Mouse (Mus musculus): Measurements from ENCODE around the gene Hist2h2ac.
"Not testable (repeated sequence)": the region's sequence is repeated elsewhere in the genome, so short reads cannot be mapped to it uniquely, and the experiment has no call there.

The Hist2h2ac gene

DNA sequence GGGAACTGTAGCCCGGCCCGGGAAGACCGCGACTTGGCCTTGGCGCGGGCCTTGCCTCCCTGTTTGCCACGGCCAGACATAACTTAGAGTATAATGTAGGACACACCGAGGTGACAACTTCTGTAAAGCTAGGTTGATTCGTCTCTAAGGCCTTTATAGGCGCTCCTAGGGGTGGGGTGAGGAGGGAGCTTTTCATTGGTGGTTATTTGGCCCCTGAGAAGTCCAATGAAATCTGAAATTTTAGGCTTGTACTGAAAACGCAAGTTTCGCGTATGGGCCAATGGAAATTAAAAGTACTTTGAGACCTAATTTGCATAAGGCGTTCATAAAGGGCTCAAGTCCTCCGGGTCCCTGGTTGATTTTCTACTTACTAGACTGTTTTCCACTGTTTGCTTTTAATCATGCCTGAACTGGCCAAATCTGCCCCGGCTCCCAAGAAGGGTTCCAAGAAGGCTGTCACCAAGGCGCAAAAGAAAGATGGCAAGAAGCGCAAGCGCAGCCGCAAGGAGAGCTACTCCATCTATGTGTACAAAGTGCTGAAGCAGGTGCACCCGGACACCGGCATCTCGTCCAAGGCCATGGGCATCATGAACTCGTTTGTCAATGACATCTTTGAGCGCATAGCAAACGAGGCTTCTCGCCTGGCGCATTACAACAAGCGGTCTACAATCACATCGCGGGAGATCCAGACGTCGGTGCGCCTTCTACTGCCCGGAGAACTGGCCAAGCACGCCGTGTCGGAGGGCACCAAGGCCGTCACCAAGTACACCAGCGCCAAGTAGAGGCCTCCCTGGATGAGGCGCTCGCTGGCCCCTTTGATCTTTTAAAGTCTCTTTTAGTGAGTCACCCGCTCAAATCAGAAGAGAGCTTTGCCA is at the start of gene Hist2h2ac, which contains the start of gene Hist2h2be:
Gene Hist2h2ac, minus strand, starts transcription at position 116 of the 875 bp plus-strand sequence.
Gene Hist2h2be, plus strand, starts transcription at position 355 of the 875 bp plus-strand sequence.
- peak; percentile 62 for DNase-seq (ENCODE audit: low spot score)

DNA sequence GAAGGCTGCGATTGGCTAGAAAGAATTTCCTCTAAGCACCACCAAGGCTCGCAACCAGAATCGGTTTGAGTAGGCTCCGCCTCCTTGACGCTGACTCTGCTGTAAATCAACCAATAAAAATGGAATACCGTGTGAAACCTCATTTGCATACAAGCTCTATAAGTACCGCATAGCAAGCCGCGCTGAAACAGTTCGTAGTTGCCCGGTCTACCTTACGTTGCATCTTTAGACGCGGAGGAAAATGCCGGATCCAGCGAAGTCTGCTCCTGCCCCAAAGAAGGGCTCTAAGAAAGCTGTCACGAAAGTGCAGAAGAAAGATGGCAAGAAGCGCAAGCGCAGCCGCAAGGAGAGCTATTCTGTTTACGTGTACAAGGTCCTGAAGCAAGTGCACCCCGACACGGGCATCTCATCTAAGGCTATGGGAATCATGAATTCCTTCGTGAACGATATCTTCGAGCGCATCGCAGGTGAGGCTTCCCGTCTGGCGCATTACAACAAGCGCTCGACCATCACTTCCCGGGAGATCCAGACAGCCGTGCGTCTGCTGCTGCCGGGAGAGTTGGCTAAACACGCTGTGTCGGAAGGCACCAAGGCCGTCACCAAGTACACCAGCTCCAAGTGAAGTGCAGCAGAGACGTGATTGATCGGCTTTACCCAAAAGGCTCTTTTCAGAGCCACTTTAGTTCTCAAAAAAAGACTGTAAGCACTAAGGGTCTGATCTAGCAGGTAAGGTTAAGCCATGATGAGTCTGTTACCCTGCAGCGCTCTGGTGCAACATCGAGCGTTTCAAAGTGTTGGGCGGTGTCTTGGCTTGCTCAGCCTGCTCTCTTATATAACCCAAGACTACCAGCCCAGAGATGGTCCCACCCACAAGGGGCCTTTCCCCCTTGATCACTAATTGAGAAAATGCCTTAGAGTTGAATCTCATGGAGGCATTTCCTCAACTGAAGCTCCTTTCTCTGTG is 49.1 kb upstream of the Hist2h2ac start, which contains the start of gene Hist2h2bb:
Gene Hist2h2bb, plus strand, starts transcription at position 242 of the 964 bp plus-strand sequence.
- DNase-seq (ENCODE audit: low spot score), result peak; percentile 63

- not testable (repeated sequence) for DNase-seq (ENCODE audit: low spot score)
Measured at GRCm38 (mm10) chr3:96268776-96269378, 48.2 kb upstream of the Hist2h2ac start.

- DNase-seq (ENCODE audit: low spot score), result peak; percentile 67
Measured at GRCm38 (mm10) chr3:96268051-96268775, 47.5 kb upstream of the Hist2h2ac start, which contains the start of gene Hist2h3b. TSS of gene Hist2h3b (plus strand) at chr3:96268654.

- DNase-seq (ENCODE audit: low spot score), result no peak
Measured at GRCm38 (mm10) chr3:96267541-96267940, 46.9 kb upstream of the Hist2h2ac start.

GRCm38 (mm10) chr3:96266132-96266710 is 45.5 kb upstream of the Hist2h2ac start:
- DNase-seq (ENCODE audit: low spot score), result no peak

DNA sequence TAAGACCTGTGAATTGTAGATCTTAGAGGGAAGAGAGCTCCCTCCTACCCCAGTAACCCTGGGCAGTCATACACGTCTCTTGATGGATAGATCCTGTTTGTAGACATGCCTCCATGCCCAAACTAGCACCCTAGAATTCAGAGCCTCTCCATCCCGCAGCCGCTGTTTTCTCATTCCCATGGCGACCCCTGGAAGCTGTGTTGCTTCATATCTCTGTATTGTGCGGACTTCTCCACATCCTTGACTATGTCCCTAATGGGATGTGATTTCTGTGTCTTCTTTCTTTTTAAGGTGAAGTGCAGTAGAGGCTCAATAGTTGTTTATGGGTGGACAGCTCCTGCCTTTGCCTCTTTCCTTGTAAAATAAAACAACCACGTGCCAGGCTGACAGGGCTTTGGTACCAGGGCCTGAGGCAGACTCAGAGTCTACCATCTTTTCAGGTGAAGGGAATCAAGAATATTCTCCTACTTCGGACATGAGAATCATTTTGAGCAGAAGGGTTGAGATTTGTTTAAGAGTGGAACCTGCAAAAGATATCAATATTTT is 43.8 kb upstream of the Hist2h2ac start:
- no peak for DNase-seq (ENCODE audit: low spot score)

- peak; percentile 44 for DNase-seq (ENCODE audit: low spot score)
Measured at GRCm38 (mm10) chr3:96263558-96264403, 43.1 kb upstream of the Hist2h2ac start.

- DNase-seq (ENCODE audit: low spot score), result peak; percentile 94
Measured at GRCm38 (mm10) chr3:96262979-96263550, 42.4 kb upstream of the Hist2h2ac start, which contains the start of gene Hist2h4. TSS of gene Hist2h4 (minus strand) at chr3:96263311.

GRCm38 (mm10) chr3:96262216-96262875 is 41.7 kb upstream of the Hist2h2ac start:
- DNase-seq (ENCODE audit: low spot score), result peak; percentile 68

DNA sequence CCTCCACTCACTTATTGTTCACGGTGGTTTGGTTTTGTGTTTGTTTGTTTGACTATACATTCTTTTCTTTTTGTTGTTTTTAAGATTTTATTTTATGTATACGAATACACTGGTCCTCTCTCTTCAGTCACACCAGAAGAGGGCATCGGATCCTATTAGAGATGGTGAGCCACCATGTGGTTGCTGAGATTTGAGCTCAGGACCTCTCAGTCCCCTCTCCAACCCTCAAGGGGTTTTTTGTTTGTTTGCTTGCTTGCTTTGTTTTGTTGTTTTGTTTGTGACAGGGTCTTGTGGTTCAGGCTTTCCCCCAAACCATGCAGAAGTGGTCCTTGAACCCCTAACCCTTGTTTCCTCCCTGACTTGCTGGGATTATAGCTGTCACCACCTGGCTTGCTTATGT is 40.9 kb upstream of the Hist2h2ac start:
- DNase-seq (ENCODE audit: low spot score), result no peak

- no peak for DNase-seq (ENCODE audit: low spot score)
Measured at GRCm38 (mm10) chr3:96260220-96260619, 39.5 kb upstream of the Hist2h2ac start.

DNA sequence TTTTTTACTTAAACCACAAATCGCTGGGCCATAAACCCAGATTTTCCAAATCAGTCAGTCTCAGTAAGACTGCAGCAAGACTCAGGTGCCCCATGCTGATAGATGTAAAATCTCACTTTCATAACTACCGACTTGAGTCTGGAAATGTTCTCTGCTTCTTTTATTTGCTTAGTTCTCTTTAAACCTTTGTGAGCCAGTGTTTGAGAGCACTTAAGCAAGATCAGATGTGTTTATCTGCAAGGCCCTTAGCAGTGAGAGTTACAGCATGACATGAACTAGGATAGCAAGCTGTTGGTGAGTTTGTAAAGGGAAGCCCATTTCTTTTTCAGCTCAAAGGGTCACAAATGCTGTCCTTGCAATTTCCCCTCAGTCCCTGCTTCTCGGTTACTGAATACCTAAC is 36.5 kb upstream of the Hist2h2ac start:
- DNase-seq (ENCODE audit: low spot score), result no peak

DNA sequence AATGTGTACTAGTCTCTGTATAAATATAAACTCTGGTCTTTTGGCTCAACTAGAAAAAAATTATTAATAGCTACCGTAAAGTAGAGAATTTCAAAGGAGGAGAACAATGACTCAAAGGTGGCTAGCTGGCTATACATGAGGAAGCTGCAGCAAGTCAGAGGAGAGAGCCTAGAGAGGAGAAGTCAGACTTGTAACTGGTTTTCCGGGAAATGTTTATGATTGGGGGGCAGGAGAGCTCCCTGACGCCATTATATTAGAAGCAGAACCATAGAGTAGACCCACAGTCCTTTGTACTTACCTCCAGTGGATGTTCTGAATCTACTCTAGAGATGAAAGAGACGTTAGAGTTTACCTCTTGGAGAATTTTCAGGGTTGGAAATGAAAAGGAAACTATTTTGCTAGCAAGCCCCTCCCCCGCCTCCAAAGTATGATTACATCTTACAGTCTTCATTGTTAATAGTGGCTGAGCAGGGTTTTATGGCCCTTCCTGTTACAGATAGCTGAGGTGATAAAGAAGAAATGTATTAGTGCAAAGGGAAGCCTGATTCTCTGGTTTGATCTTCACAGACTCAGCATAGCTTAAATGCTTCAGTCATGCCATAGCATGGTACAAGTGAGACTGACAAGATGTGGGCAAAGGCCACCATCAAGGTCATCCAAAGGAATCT is 35.4 kb upstream of the Hist2h2ac start:
- no peak for DNase-seq (ENCODE audit: low spot score)

GRCm38 (mm10) chr3:96254683-96255355 is 34.1 kb upstream of the Hist2h2ac start:
- DNase-seq (ENCODE audit: low spot score), result peak; percentile 28

DNA sequence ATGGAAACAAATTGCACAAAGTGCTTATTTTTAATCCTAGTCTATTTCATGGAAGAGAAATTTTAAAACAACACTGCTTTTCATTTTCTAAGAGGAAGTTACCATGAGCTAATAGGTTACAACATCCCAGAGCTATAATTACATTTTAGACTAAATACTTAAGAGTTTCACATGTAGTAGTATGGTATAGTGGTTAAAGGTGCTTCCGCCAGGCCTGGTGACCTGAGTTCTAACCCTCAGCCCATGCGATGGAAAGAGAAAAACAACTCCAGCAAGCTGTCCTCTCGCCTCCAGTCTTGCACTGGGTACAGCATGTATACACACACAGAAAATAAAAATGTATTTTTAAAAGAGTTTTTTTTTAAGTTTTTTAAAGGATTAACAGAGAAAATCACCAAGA is 31.1 kb upstream of the Hist2h2ac start:
- no peak for DNase-seq (ENCODE audit: low spot score)

- DNase-seq (ENCODE audit: low spot score), result no peak
Measured at GRCm38 (mm10) chr3:96250890-96251289, 30.2 kb upstream of the Hist2h2ac start.

- DNase-seq (ENCODE audit: low spot score), result no peak
Measured at GRCm38 (mm10) chr3:96249034-96249345, 28.3 kb upstream of the Hist2h2ac start.

Measured in urinary bladder, postnatal 25 days (tissue).